Mouse (Mus musculus): Measurements from ENCODE around the gene Dph7. TPM values are rescaled to one million over a fixed set of nuclear protein-coding genes. Genes with fewer than 3 reads are reported as not detected.
A peak's percentile ranks its signal among the peaks of the same experiment; 100 is the strongest.

Dph7 gene
- 22.3 TPM in 2 replicates for polyA plus RNA-seq (2015; fragmentation: Nextera tagmentation; extraction: Ambion mirVana)

DNA sequence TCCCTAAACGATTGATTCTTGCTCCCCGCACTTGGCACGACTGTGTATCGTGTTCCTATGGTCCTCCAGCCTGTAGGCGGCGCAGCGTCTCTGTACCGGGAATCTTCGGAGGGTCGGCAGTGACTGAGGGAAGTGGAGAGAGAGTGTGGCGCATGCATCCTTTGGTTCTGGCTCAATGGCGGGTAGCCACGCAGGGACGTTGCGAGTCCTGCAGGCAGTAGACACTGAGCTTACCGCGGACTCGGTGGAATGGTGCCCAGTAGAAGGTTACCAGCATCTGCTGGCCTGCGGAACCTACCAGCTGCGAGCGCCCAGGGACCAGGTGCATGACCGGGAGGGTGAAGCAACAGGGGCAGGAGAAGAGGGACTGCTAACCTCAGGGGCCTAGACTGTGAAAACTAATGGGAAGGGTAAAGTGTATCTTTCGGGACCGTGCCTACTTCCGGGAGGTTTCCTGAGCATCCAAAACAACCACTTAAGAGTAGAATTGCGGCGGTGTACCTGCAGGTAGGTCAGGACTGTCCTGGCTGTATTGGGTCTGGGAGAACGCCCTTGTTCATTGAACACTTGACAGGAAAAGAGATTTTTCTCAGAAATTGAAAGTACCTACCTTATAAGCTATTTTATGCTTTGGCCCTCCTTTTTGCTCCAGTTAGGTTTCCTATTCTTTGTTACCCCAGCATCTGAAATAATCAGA lies at the start of gene Dph7:
Gene Dph7, plus strand, starts transcription at position 97 of the 697 bp plus-strand sequence.
- H3K27ac ChIP-seq (ENCODE audit: low read length), result no peak within 1 kb of the TSS
- peak; percentile 94 for ATAC-seq (ENCODE audit: low read depth)
- peak within 1 kb of the TSS; percentile 86 for H3K9ac ChIP-seq (ENCODE audit: low read length)
- H3K27me3 ChIP-seq (ENCODE audit: control insufficient read depth, insufficient read depth, low read depth, low read length), result no peaks in the 10 kb centered on the region
- H3K36me3 ChIP-seq (ENCODE audit: control insufficient read depth, insufficient read depth, low read length), result peaks cover 27% of the 10 kb centered on the region
- H3K9me3 ChIP-seq (ENCODE audit: control insufficient read depth, low read length), result no peaks in the 10 kb centered on the region
- H3K4me3 ChIP-seq (ENCODE audit: low read length), result peak within 1 kb of the TSS; percentile 86
- under 1% methylated on average over 28 of the region's 28 CpGs for WGBS
- H3K4me2 ChIP-seq (ENCODE audit: low read depth, low read length), result peak within 1 kb of the TSS; percentile 56
- peaks cover 6% of the 10 kb centered on the region for H3K4me1 ChIP-seq (replicated peaks; ENCODE audit: control insufficient read depth, insufficient read depth, low read length)

DNA sequence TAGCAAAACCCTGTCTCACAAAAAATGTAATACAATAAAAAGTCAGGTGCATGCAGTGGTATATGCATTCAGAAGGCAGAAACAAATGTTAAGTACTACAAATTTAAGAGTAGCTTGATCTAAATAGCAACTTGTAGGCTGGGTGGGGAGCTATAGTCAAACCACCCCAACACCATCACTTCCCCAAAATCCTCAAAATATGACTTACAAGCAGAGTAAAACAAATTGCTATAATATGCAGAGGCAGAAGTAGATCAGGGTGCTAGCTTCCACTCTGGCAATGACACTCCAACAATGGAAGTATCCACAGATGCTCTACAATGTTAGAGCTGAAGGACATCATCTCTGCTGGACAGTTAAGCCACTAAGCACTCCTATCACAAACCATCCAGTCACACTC lies 49.6 kb upstream of the Dph7 start:
- no peak for ATAC-seq (ENCODE audit: low read depth)
- no peak overlapping the region for H3K4me2 ChIP-seq (ENCODE audit: low read depth, low read length)

GRCm38 (mm10) chr2:24914762-24915161 lies 47.4 kb upstream of the Dph7 start:
- Histone ChIP-seq H3K27ac (ENCODE audit: low read length) (no peak overlapping the region), H3K4me3 (ENCODE audit: low read length) (no peak overlapping the region), H3K36me3 (ENCODE audit: control insufficient read depth, insufficient read depth, low read length) (no peaks in the 10 kb centered on the region), H3K9me3 (ENCODE audit: control insufficient read depth, low read length) (no peaks in the 10 kb centered on the region), H3K27me3 (ENCODE audit: control insufficient read depth, insufficient read depth, low read depth, low read length) (no peaks in the 10 kb centered on the region), H3K4me2 (ENCODE audit: low read depth, low read length) (no peak overlapping the region), H3K4me1 (replicated peaks; ENCODE audit: control insufficient read depth, insufficient read depth, low read length) (peaks cover 11% of the 10 kb centered on the region), H3K9ac (ENCODE audit: low read length) (no peak overlapping the region)
- ATAC-seq (ENCODE audit: low read depth), result no peak
- 91% methylated on average over 3 of the region's 3 CpGs for WGBS

More for the DNA sequence above, 49.6 kb upstream of the Dph7 start:
- H3K4me3 ChIP-seq (ENCODE audit: low read length), result no peak overlapping the region
- no peaks in the 10 kb centered on the region for H3K36me3 ChIP-seq (ENCODE audit: control insufficient read depth, insufficient read depth, low read length)
- H3K9ac ChIP-seq (ENCODE audit: low read length), result no peak overlapping the region
- no peaks in the 10 kb centered on the region for H3K27me3 ChIP-seq (ENCODE audit: control insufficient read depth, insufficient read depth, low read depth, low read length)
- no peaks in the 10 kb centered on the region for H3K9me3 ChIP-seq (ENCODE audit: control insufficient read depth, low read length)
- peaks cover 5% of the 10 kb centered on the region; the same call in 1 of the 2 replicates for H3K4me1 ChIP-seq (replicated peaks; ENCODE audit: control insufficient read depth, insufficient read depth, low read length)
- H3K27ac ChIP-seq (ENCODE audit: low read length), result no peak overlapping the region

GRCm38 (mm10) chr2:24918930-24919838 lies 43.0 kb upstream of the Dph7 start, which contains the start of gene Ehmt1:
Gene Ehmt1 (minus strand): TSS chr2:24919614.
- Histone ChIP-seq H3K4me1 (replicated peaks; ENCODE audit: control insufficient read depth, insufficient read depth, low read length) (peaks cover 11% of the 10 kb centered on the region), H3K27ac (ENCODE audit: low read length) (peak within 1 kb of the TSS; percentile 95), H3K27me3 (ENCODE audit: control insufficient read depth, insufficient read depth, low read depth, low read length) (no peaks in the 10 kb centered on the region), H3K4me3 (ENCODE audit: low read length) (peak within 1 kb of the TSS; percentile 93), H3K9ac (ENCODE audit: low read length) (peak within 1 kb of the TSS; percentile 96), H3K36me3 (ENCODE audit: control insufficient read depth, insufficient read depth, low read length) (no peaks in the 10 kb centered on the region), H3K9me3 (ENCODE audit: control insufficient read depth, low read length) (no peaks in the 10 kb centered on the region), H3K4me2 (ENCODE audit: low read depth, low read length) (peak within 1 kb of the TSS; percentile 75)
- peak; percentile 99 for ATAC-seq (ENCODE audit: low read depth)
- WGBS, result under 1% methylated on average over 74 of the region's 112 CpGs

GRCm38 (mm10) chr2:24919839-24920175 lies 42.4 kb upstream of the Dph7 start:
- H3K4me3 ChIP-seq (ENCODE audit: low read length), result peak overlapping the region; percentile 93
- peaks cover 11% of the 10 kb centered on the region for H3K4me1 ChIP-seq (replicated peaks; ENCODE audit: control insufficient read depth, insufficient read depth, low read length)
- H3K27ac ChIP-seq (ENCODE audit: low read length), result peak overlapping the region; percentile 47
- whole genome bisulfite sequencing, result 8% methylated on average over 8 of the region's 8 CpGs
- peak; percentile 48 for ATAC-seq (ENCODE audit: low read depth)
- H3K27me3 ChIP-seq (ENCODE audit: control insufficient read depth, insufficient read depth, low read depth, low read length), result no peaks in the 10 kb centered on the region
- peak overlapping the region; percentile 96 for H3K9ac ChIP-seq (ENCODE audit: low read length)
- H3K9me3 ChIP-seq (ENCODE audit: control insufficient read depth, low read length), result no peaks in the 10 kb centered on the region
- H3K4me2 ChIP-seq (ENCODE audit: low read depth, low read length), result peak overlapping the region; percentile 62
- H3K36me3 ChIP-seq (ENCODE audit: control insufficient read depth, insufficient read depth, low read length), result no peaks in the 10 kb centered on the region; the same call in 1 of the 2 replicates

DNA sequence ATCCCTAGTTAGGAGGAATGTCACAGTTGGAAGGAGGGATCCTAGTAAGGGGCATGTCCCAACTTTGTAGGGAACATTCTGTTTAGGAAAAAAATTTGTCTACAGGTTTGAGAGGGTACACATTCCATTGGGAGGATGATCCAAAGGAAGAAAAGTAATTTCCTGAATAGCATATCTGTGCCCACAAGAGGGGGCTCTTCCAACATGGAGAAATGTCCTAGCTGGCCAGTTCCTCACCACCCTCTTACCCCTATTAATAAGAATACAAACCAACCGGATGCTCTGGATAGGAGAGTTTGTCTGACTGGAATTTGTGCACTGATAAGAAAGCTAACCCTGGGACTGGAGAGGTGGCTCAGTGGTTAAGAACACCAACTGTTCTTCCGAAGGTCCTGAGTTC lies 38.6 kb upstream of the Dph7 start:
- Histone ChIP-seq H3K4me3 (ENCODE audit: low read length) (no peak overlapping the region), H3K27ac (ENCODE audit: low read length) (no peak overlapping the region), H3K9me3 (ENCODE audit: control insufficient read depth, low read length) (no peaks in the 10 kb centered on the region), H3K4me1 (replicated peaks; ENCODE audit: control insufficient read depth, insufficient read depth, low read length) (peaks cover 20% of the 10 kb centered on the region), H3K9ac (ENCODE audit: low read length) (no peak overlapping the region), H3K4me2 (ENCODE audit: low read depth, low read length) (no peak overlapping the region), H3K27me3 (ENCODE audit: control insufficient read depth, insufficient read depth, low read depth, low read length) (no peaks in the 10 kb centered on the region), H3K36me3 (ENCODE audit: control insufficient read depth, insufficient read depth, low read length) (no peaks in the 10 kb centered on the region; the same call in 1 of the 2 replicates)
- 39% methylated on average over 2 of the region's 2 CpGs for WGBS
- ATAC-seq (ENCODE audit: low read depth), result no peak

GRCm38 (mm10) chr2:24925284-24925683 lies 36.9 kb upstream of the Dph7 start:
- H3K27ac ChIP-seq (ENCODE audit: low read length), result peak overlapping the region; percentile 56
- no peaks in the 10 kb centered on the region for H3K9me3 ChIP-seq (ENCODE audit: control insufficient read depth, low read length)
- no peaks in the 10 kb centered on the region for H3K27me3 ChIP-seq (ENCODE audit: control insufficient read depth, insufficient read depth, low read depth, low read length)
- no peak overlapping the region for H3K4me2 ChIP-seq (ENCODE audit: low read depth, low read length)
- H3K4me1 ChIP-seq (replicated peaks; ENCODE audit: control insufficient read depth, insufficient read depth, low read length), result peaks cover 24% of the 10 kb centered on the region
- H3K9ac ChIP-seq (ENCODE audit: low read length), result no peak overlapping the region
- no peak overlapping the region for H3K4me3 ChIP-seq (ENCODE audit: low read length)
- no peaks in the 10 kb centered on the region; the same call in 1 of the 2 replicates for H3K36me3 ChIP-seq (ENCODE audit: control insufficient read depth, insufficient read depth, low read length)
- peak; percentile 27; the same call in 1 of the 2 replicates for ATAC-seq (ENCODE audit: low read depth)
- WGBS, result 67% methylated on average over 8 of the region's 8 CpGs

DNA sequence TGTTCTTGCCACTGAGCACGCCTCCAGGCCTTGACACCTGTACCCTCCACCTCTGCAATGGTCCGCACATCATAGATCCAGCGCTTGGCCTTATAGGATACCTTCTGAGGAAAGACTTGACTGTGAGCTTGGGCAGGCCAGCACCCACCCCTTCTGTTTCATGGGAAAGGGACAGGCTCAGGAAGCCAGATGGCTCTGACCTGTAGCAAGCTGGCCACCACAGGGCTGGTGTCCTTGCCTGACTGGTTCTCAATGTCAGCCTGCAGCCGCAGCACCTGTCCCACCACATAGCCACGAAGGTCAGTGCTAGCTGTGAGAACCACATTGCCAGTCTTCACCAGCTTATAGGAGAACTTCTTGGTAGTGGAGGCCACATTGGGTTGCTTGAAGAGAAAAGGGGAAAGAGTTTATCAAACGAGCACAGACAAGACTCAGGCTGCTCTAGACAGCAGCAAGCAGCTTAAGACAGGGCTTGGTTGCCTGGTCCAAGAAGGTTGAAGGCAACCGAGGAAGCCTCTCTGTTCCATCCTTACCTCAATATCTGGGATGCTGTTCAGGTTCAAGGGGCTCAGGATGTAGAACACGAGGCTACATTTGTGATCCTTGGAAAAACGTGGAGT lies 35.7 kb upstream of the Dph7 start:
- Histone ChIP-seq H3K27me3 (ENCODE audit: control insufficient read depth, insufficient read depth, low read depth, low read length) (no peaks in the 10 kb centered on the region), H3K36me3 (ENCODE audit: control insufficient read depth, insufficient read depth, low read length) (no peaks in the 10 kb centered on the region; the same call in 1 of the 2 replicates), H3K9me3 (ENCODE audit: control insufficient read depth, low read length) (no peaks in the 10 kb centered on the region), H3K27ac (ENCODE audit: low read length) (peak overlapping the region; percentile 94), H3K4me2 (ENCODE audit: low read depth, low read length) (no peak overlapping the region), H3K9ac (ENCODE audit: low read length) (no peak overlapping the region), H3K4me1 (replicated peaks; ENCODE audit: control insufficient read depth, insufficient read depth, low read length) (peaks cover 24% of the 10 kb centered on the region), H3K4me3 (ENCODE audit: low read length) (no peak overlapping the region)
- no peak for ATAC-seq (ENCODE audit: low read depth)
- WGBS, result 70% methylated on average over 9 of the region's 9 CpGs

DNA sequence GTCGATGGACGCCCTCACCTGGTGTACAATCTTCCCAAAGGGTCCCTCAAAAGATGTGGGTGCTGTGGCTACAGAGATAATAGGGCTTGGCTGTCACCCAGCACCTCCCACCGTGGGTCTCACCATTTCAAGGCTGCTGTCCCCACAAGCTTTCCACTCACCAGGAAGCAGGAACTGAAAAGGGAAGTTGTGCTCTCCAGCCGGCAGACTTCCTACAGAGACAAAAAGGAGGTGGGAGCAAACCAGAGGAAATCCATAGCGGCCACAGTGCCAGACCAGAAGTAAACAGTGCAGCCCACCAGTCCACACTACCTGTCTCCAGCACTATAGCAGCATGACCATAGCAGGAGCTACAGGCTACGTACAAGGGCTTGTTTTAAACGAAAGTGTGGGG lies 35.2 kb upstream of the Dph7 start:
- Histone ChIP-seq H3K27ac (ENCODE audit: low read length) (peak overlapping the region; percentile 94), H3K36me3 (ENCODE audit: control insufficient read depth, insufficient read depth, low read length) (no peaks in the 10 kb centered on the region; the same call in 1 of the 2 replicates), H3K4me2 (ENCODE audit: low read depth, low read length) (peak overlapping the region; percentile 49; the same call in 1 of the 2 replicates), H3K9ac (ENCODE audit: low read length) (peak overlapping the region; percentile 36), H3K4me1 (replicated peaks; ENCODE audit: control insufficient read depth, insufficient read depth, low read length) (peaks cover 24% of the 10 kb centered on the region), H3K9me3 (ENCODE audit: control insufficient read depth, low read length) (no peaks in the 10 kb centered on the region), H3K27me3 (ENCODE audit: control insufficient read depth, insufficient read depth, low read depth, low read length) (no peaks in the 10 kb centered on the region), H3K4me3 (ENCODE audit: low read length) (no peak overlapping the region)
- peak; percentile 3; the same call in 1 of the 2 replicates for ATAC-seq (ENCODE audit: low read depth)
- WGBS, result 35% methylated on average over 7 of the region's 7 CpGs

Data from lung, embryonic 16.5 days (tissue).